Mouse (Mus musculus): Measurements from ENCODE around the gene Cpvl. TPM values are rescaled to one million over a fixed set of nuclear protein-coding genes. Genes with fewer than 3 reads are reported as not detected.

The Cpvl gene
- total and polyA plus RNA-seq, 3 experiments: not detected

GRCm38 (mm10) chr6:53917026-53917558 lies 61.4 kb downstream of the Cpvl start:
- Histone ChIP-seq H3K27me3 (ENCODE audit: control insufficient read depth in 1 of 2, insufficient read depth in 2 of 2, low read length in 2 of 2) (no peaks in the 10 kb centered on the region), H3K27ac (ENCODE audit: control insufficient read depth, low read depth, low read length) (no peak overlapping the region), H3K4me1 (ENCODE audit: control insufficient read depth in 1 of 2, insufficient read depth in 2 of 2, low read length in 2 of 2) (no peaks in the 10 kb centered on the region), H3K9me3 (replicated peaks; ENCODE audit: insufficient read depth, low read length) (no peaks in the 10 kb centered on the region), H3K79me2 (ENCODE audit: control insufficient read depth, insufficient read depth, low read length, poor library complexity) (no peaks in the 10 kb centered on the region), H3K9ac (ENCODE audit: control insufficient read depth, low read depth, low read length, poor library complexity, severe bottlenecking) (no peak overlapping the region), H3K4me3 (ENCODE audit: control insufficient read depth in 1 of 2, insufficient read depth in 1 of 2, low read depth in 2 of 2, low read length in 2 of 2) (no peak overlapping the region), H3K36me3 (ENCODE audit: control insufficient read depth in 1 of 2, insufficient read depth in 2 of 2, low read length in 2 of 2) (no peaks in the 10 kb centered on the region)
- TF ChIP-seq POLR2A (IDR thresholded peaks at IDR 0.05; ENCODE audit: control insufficient read depth in 1 of 2, insufficient read depth in 1 of 2, low read depth in 1 of 2, low read length in 2 of 2, poor library complexity in 1 of 2) (no peak), KAT2A (conservative IDR thresholded peaks at IDR 0.05; ENCODE audit: low read depth, low read length) (no peak), TAL1 (IDR thresholded peaks at IDR 0.05; ENCODE audit: low read length) (no peak), SMC3 (IDR thresholded peaks at IDR 0.05; ENCODE audit: low read depth, low read length) (no peak), EP300 (IDR thresholded peaks at IDR 0.05; ENCODE audit: low read depth in 1 of 2, low read length in 2 of 2) (no peak), CHD2 (IDR thresholded peaks at IDR 0.05; ENCODE audit: low read length) (no peak), RCOR1 (IDR thresholded peaks at IDR 0.05; ENCODE audit: low read depth, low read length) (no peak), MEF2A (IDR thresholded peaks at IDR 0.05; ENCODE audit: extremely low read depth, insufficient replicate concordance, low read depth, low read length, poor library complexity, severe bottlenecking) (no peak)
- no peak for DNase-seq (ENCODE audit: low read depth, low spot score)

GRCm38 (mm10) chr6:53915347-53915746 lies 63.1 kb downstream of the Cpvl start:
- H3K27ac ChIP-seq (ENCODE audit: control insufficient read depth, low read depth, low read length): no peak overlapping the region
- no peak overlapping the region for H3K9ac ChIP-seq (ENCODE audit: control insufficient read depth, low read depth, low read length, poor library complexity, severe bottlenecking)
- H3K27me3 ChIP-seq (ENCODE audit: control insufficient read depth in 1 of 2, insufficient read depth in 2 of 2, low read length in 2 of 2): no peaks in the 10 kb centered on the region
- no peak overlapping the region for H3K4me3 ChIP-seq (ENCODE audit: control insufficient read depth in 1 of 2, insufficient read depth in 1 of 2, low read depth in 2 of 2, low read length in 2 of 2)
- TF ChIP-seq JUND (IDR thresholded peaks at IDR 0.05; ENCODE audit: low read depth, low read length): no peak
- TF ChIP-seq MEF2A (IDR thresholded peaks at IDR 0.05; ENCODE audit: extremely low read depth, insufficient replicate concordance, low read depth, low read length, poor library complexity, severe bottlenecking): no peak
- no peak for TF ChIP-seq GATA1 (IDR thresholded peaks at IDR 0.05; ENCODE audit: low read depth, low read length)
- TF ChIP-seq KAT2A (conservative IDR thresholded peaks at IDR 0.05; ENCODE audit: low read depth, low read length): no peak
- TF ChIP-seq CHD2 (IDR thresholded peaks at IDR 0.05; ENCODE audit: low read length): no peak
- TF ChIP-seq HCFC1 (IDR thresholded peaks at IDR 0.05; ENCODE audit: low read depth, low read length): no peak
- no peak for TF ChIP-seq MYB (IDR thresholded peaks at IDR 0.05; ENCODE audit: low read depth, low read length)
- no peak for TF ChIP-seq ZNF384 (IDR thresholded peaks at IDR 0.05; ENCODE audit: low read depth, low read length)
- TF ChIP-seq MAFK (IDR thresholded peaks at IDR 0.05; ENCODE audit: borderline replicate concordance, low read depth, low read length): no peak
- TF ChIP-seq MAX (IDR thresholded peaks at IDR 0.05; ENCODE audit: low read length): no peak
- no peak for DNase-seq (ENCODE audit: low read depth, low spot score)
- H3K36me3 ChIP-seq (ENCODE audit: control insufficient read depth in 1 of 2, insufficient read depth in 2 of 2, low read length in 2 of 2): no peaks in the 10 kb centered on the region
- no peaks in the 10 kb centered on the region for H3K9me3 ChIP-seq (replicated peaks; ENCODE audit: insufficient read depth, low read length)
- H3K4me1 ChIP-seq (ENCODE audit: control insufficient read depth in 1 of 2, insufficient read depth in 2 of 2, low read length in 2 of 2): no peaks in the 10 kb centered on the region
- no peaks in the 10 kb centered on the region for H3K79me2 ChIP-seq (ENCODE audit: control insufficient read depth, insufficient read depth, low read length, poor library complexity)

- Histone ChIP-seq H3K36me3 (ENCODE audit: control insufficient read depth in 1 of 2, insufficient read depth in 2 of 2, low read length in 2 of 2) (no peaks in the 10 kb centered on the region), H3K4me1 (ENCODE audit: control insufficient read depth in 1 of 2, insufficient read depth in 2 of 2, low read length in 2 of 2) (no peaks in the 10 kb centered on the region), H3K9ac (ENCODE audit: control insufficient read depth, low read depth, low read length, poor library complexity, severe bottlenecking) (no peak overlapping the region), H3K27ac (ENCODE audit: control insufficient read depth, low read depth, low read length) (no peak overlapping the region), H3K27me3 (ENCODE audit: control insufficient read depth in 1 of 2, insufficient read depth in 2 of 2, low read length in 2 of 2) (no peaks in the 10 kb centered on the region), H3K4me3 (ENCODE audit: control insufficient read depth in 1 of 2, insufficient read depth in 1 of 2, low read depth in 2 of 2, low read length in 2 of 2) (no peak overlapping the region), H3K9me3 (replicated peaks; ENCODE audit: insufficient read depth, low read length) (no peaks in the 10 kb centered on the region), H3K79me2 (ENCODE audit: control insufficient read depth, insufficient read depth, low read length, poor library complexity) (no peaks in the 10 kb centered on the region)
- no peak for TF ChIP-seq CHD2 (IDR thresholded peaks at IDR 0.05; ENCODE audit: low read length)
- no peak for TF ChIP-seq POLR2A (IDR thresholded peaks at IDR 0.05; ENCODE audit: control insufficient read depth in 1 of 2, insufficient read depth in 1 of 2, low read depth in 1 of 2, low read length in 2 of 2, poor library complexity in 1 of 2)
- no peak for TF ChIP-seq MAFK (IDR thresholded peaks at IDR 0.05; ENCODE audit: borderline replicate concordance, low read depth, low read length)
- TF ChIP-seq ETS1 (IDR thresholded peaks at IDR 0.05; ENCODE audit: low read depth, low read length): no peak
- no peak for TF ChIP-seq TBP (IDR thresholded peaks at IDR 0.05; ENCODE audit: low read depth, low read length)
- no peak for TF ChIP-seq POLR2AphosphoS2 (IDR thresholded peaks at IDR 0.05; ENCODE audit: low read length)
- DNase-seq (ENCODE audit: low read depth, low spot score): no peak
These were observed 65.3 kb downstream of the Cpvl start for GRCm38 (mm10) chr6:53913151-53913550.

Measured in MEL (cell line).